Mouse (Mus musculus): Measurements from ENCODE around the gene Prickle1.

Prickle1 gene

DNA sequence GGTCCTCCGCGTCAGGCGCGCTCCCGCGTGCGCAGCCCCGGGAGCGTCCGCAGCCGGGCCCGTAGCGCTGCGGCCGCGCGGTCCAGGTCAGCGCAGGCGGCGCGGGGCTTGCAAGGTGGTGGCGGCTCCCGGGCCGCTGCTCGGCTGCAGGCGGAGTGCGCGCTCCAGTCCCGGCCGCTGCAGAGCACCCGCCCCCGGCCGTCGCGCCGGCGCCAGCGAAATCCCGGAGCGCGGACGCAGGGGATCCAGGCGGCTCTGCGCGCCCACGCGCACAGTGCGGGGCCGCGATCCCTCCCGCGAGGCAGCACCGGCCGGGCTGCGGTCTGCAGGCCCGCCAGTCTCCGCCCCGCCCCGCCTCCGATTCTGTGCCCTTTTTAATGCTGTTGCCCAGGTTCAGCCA, at the start of gene Prickle1:
Gene Prickle1, minus strand, starts transcription at position 146 of the 400 bp plus-strand sequence.
- peak; percentile 87 for DNase-seq (ENCODE audit: low spot score)

DNA sequence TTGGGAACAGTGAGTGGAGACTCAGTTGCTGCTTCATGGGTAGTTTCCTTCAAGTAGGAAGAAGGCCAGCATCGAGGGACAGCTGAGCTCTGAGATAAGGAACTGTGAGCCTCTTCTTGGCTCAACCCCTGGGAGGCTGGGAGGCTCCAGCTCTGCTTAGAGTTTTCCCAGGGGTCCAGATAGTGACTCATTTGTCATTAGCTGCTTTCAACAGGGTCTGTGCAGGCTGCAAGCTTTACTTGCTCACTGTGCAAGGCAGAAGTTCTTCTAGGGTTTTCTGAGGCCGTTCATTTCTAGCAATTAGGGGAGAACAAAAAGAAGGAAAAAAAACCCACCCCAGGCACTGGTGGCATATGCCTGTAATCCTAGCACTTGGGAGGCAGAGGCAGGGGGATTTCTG, 44.5 kb upstream of the Prickle1 start:
- DNase-seq (ENCODE audit: low spot score) = no peak

DNA sequence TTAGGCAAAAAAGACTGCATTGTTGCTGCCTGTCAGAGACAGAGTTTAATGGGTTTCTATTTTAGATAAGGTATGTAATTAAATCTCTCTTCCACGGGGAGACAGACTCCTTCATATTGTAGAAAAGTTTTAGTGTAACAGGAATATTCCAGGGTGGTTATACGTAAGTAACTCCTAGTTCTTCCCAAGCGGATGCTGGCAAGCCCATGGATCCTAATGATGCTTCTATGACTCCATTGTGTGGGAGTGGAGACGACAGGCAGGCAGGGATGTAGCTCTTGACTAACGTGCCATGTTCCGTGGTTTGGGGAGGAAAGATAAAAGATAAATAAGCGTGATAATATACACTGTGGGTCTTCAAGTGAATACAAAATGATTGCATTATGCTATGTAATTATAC, 41.3 kb upstream of the Prickle1 start:
- DNase-seq (ENCODE audit: low spot score) = no peak

DNA sequence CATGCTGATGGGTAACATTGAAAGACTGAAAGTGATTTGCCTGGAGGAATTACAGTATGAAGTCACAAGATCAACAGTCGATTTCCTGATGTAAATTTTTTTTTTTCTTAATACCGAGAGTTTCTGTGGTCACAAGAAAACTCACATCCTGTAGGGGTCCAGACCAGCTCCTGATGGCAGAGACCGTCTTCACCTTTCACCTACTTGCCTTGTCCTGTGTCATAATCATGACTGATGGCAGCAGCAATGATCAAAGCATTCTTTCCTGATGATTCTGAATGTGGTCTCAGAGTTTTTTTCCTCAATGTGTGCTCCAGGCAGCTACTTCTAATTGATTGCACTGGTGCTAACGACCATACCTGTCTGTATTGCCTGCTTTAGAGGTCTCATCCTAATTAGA, 39.9 kb upstream of the Prickle1 start:
- peak; percentile 35 for DNase-seq (ENCODE audit: low spot score)

DNA sequence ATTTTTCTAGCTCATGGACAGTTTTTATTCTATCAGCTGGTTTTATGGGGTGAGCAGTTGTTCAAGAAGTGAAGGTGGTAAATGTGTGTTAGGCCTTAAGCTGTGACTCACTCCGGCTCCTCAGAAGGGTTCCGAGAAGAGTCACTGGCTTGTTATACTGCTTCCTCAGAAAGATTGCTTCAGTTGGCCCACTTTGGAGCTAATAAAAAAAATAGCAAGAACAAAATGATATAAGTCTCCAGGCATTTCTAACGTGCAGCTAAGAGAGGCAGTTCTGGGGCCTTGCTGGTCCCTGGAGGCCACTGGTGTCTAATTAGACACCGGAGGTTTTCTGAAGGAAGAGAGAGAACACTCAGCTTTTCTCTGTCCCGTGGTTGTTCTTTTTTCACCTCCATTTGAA, 38.8 kb upstream of the Prickle1 start:
- DNase-seq (ENCODE audit: low spot score) = no peak

DNA sequence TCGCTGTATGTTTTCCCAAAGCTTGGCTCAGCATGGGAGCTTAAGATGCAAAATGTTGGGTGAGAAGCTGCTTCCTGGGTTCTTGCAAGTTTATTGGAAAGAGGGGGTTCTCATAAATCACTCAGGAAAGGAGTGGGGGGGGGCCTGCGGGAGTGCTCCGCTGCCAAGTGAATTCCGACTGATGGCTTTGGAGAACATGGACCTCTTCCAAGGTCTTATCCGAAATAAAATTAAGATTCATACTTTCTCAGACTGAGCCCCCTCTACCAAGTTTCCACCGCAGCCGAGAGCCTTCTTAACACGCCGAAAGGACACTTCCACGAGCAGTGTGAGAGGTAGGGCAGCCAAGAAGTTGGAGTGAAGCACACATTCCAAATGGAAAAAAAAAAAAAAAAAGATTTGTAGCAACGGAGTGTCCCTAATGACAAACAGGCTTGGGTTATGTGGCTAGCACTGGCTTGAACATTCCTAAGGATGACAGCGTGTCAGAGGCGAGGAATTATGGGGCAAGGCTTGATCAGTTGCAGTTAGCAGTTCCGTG, 34.4 kb upstream of the Prickle1 start:
- peak; percentile 59 for DNase-seq (ENCODE audit: low spot score)

DNA sequence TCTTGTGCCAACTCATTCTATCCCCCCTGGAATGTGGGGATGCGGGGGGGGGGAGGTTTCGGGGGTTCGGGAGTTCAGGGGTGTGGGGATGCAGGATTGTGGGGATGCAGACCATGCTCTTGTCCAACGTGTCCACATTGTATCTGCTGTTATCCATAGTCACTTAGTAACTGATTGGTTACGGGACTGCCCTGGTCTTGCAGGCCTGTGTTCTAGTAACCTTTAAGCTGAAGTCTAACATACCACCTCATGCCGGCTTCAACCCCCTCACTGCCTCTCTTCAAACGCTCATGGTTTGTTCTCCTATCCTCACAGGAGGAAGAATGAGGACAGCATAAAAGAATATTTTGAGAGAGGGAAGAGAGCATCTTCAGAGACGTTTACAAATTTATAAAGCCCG, 33.5 kb upstream of the Prickle1 start:
- no peak for DNase-seq (ENCODE audit: low spot score)

DNA sequence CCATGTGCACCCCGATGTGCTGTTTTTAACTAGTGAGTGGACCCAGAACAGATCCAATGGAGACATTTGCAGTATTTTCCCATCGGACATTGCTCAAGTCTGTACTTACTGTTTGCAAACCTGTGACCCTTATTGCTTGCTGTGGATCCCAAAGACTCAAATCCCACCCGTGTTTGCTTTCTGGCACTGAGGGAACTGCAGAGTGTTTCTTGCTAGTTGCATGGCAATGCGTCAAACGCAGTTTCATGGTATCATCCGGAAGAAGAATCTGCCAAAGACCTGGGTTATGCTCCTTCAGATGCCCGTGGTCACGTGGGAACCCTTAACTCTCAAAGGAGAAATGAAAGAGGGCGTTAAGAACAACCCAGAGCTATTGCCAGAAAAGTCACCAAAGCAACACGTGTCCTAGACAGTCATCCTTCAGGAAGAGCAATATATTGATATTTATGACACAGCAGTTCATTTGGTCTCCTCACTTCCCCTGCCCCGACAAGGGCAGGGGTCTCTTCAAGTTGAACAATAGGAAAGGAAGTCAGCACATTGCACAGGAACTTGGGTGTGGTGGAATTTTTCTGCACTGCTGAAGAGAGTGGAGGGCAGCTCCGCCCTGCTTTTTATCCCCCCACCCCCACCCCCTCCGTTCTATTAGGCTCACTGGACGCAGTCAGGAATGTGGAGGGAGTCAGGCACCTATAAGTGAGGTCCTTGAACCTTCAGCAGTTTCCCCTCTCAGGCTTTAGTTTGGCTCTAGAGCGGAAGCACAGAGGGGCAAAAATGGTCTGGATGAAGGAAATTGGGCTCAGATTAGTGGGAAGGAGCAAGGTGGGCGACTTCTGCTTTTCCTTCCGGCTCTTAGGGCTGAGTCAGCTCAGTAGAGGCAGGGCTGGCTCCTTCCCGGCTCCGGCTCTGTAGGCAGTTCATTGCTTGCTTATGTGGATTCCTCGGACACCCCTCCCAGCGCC, 32.4 kb upstream of the Prickle1 start:
- DNase-seq (ENCODE audit: low spot score) = no peak

DNA sequence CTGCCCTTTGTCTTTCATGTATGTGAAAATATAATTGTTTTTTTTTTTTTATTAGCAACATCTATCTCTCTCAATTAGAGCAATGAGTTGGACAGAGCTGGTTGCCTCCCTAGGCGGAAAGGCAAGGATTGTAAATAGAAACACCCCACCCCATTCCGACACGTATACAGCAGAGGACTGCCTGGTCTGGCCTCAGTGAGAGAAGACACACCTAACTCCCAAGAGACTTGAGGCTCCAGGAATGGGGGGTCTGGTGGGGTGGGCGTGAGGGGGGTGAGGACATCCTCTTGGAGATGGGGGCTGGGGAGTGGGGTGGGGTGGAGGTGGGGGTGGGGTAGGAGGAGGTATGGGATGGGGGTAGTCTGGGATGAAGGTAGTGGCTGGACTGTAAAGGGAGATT, 23.9 kb upstream of the Prickle1 start:
- no peak for DNase-seq (ENCODE audit: low spot score)

DNA sequence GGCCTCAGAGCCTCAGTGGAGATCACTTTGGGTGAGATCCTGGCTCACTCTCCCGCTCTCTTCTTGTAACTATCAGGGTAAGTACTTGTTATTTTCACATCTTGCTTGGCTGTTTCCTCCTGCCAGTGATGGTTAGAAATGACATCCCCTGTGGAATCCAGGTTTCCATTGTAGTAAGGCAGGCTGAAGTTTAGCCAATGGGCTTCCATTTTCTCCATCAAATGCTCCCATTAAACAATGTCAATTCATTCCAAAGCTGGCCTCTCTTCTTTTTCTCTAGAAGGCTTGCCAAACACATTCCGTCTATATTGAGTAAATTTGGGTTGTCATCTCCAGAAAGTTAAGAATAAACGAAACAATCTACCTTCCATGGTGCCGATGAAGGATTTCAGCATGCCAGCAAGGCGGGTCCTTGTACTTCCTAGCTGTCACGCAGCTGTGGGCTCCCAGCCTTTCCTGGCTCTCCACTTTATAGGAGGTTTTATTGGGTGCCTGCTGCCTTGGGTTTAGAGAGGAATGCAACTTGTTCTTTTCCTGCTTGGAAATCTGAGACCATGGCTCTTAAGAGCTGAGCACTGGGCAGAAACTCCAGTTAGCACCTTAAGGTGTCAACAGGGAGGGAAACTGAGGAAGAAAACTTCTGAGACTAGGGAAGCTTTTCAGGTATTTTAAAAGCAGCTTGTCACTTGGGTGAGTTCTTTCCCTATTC, 22.9 kb upstream of the Prickle1 start:
- no peak for DNase-seq (ENCODE audit: low spot score)

DNA sequence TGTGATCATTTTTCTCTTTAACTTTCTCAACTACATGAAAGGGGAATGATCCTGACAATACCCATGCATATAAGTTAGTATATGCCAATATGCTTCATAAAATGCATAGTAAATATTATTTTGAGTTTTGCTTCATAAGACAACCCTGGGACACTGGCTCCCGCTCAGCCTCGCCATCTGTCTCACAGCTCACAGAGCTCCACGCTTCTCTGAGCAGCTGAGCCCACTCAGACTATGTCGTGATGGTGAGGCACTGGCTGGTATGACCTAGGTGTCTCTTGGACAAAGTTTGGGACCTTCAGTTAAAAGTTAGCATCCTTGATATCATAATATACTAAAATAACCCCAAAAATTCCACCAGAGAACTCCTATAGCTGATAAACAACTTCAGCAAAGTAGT, 20.6 kb upstream of the Prickle1 start:
- no peak for DNase-seq (ENCODE audit: low spot score)

DNA sequence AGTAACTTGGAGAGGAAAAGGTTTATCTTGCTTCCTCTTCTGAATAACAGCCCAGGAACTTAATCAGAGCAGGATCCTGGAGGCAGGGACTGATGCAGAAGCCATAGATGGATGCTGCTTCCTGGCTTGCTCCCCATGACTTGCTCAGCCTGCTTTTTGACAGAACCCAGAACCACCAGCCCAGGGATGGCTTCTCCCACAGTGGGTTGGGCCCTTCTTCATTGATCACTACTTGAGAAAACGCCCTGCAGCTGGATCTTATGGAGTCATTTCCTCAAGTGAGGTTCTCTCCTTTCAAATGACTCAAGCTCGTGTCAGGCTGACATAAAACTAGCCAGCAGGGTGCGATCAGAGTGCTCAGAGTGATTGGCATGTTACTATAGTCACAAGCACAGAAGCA, 19.3 kb upstream of the Prickle1 start:
- no peak for DNase-seq (ENCODE audit: low spot score)

DNA sequence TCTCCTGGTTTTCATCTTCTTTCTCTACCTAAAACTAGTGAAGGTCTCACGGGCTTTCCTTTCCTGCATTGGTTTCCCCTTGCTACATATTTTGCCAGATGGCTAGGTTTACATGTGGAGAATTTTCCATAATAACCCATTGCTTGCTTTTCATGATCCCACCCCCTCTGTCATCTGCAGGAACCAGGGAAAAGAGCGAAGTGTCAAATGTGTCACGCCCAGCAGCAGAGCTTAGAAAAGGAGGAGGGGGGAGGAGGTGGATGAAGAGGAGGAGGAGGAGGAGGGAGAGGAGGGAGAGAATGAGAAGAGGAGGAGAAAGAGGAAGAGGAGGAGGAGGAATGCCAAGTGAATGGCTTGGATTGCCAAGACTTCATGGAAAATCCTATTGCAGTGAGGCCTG, 17.9 kb upstream of the Prickle1 start:
- no peak for DNase-seq (ENCODE audit: low spot score)

DNA sequence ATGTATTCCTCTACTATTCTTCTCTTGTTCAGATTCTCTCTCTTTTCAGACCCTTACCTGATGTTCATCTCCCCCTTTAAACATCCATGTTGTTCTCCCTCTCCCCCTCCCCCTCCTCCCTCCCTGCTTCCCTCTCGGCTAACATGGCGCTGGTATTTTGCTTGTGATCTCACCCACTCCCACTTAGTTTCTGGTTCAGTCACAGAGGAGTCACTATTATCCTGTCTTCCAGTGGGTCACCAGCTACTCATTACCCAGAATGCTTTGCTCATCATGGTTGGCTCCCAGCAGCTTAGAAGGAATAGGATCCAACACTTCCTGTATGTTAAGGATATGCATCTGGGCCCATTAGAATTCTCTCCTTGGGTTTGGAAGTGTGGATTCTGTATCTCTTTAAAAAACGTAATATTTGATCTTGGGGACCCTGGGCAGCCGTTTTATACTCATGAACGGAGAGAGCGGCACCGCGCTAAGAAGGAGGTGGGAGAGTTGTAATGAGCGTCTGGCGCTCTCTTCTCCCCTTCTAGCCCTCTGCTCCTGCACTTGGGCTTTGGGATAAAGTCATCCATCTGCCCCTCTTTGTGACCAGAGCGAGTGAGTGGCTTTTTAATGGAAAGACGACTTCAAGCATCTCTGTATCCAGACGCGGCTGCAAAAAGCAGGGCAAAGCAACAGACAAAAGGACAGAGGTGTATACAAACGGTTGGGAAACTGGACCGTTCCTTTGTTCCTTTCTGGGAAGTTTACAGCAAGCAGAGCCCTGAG, 16.0 kb upstream of the Prickle1 start:
- no peak for DNase-seq (ENCODE audit: low spot score)

DNA sequence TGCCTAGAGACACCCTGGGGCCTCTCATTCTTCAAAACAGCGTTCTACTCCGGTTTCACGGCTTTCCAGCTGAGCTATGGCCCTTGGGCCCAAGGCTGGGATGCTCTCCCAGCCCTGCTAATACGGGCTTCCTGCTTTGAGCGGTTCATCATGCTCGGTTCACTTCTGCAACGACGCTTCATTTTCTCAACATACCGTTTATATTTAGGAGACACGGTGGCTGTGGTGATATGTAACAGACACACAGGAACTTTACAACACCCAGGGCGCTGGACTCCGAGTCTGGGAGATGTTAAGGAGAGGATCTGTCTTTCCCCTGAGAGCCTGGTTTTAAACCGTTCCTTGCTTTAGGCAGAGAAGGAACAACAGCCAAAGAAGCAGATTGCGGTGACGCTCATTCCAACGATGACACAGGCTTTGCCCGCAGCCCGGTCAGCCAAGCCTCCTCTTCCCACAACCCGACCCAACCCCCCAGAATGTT, 15.1 kb upstream of the Prickle1 start:
- DNase-seq (ENCODE audit: low spot score) = no peak

DNA sequence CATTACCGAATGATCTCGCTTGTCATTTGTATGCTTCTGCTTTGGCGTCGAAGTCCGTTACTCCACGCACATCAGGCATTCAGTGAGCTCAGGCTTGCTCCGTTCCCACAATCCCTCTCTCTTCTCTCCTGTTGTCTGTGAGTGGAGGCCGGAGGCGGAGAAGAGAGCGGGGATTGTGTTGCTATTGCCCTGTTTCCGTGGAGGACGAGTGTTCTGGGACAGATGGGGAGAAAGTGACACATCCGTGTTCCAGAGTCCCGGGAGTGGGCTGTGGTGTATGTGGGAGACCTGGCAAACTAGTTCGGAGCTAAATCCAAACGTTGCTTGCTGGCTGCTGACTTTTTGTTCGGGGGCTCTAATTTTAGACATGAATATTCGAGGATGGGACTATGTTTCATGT, 14.6 kb upstream of the Prickle1 start:
- no peak for DNase-seq (ENCODE audit: low spot score)

DNA sequence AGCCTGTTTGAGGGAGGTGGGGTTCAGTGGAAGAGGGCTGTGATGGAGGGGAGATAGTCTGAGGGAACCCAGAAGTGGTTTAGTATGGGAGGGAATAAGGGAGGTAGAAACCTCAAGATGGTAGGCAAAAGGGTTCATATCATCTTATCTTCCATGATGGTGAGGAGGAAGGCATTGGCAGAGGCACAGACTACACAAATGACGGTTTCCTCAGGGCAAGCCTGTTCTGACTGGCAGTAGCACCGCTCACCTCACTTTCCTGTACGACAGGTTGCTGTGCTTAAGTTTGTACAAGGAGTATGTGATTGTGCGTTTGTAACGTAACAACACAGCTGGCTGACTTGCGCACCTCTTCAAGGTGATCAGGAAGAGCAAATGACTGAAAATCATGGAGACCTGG, 7.2 kb upstream of the Prickle1 start:
- DNase-seq (ENCODE audit: low spot score) = no peak

DNA sequence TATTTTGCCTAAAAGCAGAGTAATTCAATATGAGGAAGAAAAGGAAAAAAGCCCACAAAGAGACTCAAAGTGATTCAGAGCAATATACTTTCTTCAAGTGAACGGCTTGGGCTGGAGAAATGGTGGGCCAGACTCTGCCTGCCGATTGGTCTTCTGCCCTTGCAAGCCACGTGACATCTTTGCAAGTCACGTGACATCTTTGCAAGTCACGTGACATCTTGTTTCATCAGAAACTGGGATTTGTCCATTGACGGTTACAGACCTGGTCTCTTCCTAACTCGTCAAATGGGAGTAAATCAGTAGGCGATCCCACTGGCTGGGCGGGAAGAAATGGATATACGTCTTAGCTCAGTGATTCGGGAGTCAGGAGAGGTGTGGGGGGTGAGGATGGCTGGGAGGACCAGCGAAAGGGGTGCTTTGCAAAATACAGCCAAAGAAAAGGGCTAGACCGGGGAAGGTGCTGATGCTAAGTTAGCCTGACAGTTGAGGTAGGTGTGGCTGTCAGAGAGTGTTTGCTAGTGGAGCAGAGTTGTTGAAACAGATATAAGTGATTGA, 5.8 kb upstream of the Prickle1 start:
- DNase-seq (ENCODE audit: low spot score) = no peak

DNA sequence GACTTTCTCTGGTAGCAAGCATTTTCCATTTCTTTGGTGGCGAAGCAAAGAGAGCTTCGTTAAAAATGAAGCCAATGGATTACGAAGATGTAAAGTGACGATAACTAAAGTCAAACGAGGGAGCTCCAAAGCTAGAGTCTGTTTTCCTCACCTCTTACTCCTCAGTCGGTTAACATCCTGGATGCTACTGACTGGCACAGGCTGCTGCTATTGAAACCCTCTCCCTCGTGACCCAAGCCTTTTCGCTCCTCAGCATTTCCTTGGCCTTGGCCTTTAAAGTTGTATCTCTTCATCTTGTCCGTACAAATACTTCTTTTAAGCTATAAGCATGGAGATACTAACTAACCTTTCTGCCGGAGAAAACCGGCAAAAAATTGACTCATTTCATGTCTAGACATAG, 1.3 kb upstream of the Prickle1 start:
- DNase-seq (ENCODE audit: low spot score) = no peak

DNA sequence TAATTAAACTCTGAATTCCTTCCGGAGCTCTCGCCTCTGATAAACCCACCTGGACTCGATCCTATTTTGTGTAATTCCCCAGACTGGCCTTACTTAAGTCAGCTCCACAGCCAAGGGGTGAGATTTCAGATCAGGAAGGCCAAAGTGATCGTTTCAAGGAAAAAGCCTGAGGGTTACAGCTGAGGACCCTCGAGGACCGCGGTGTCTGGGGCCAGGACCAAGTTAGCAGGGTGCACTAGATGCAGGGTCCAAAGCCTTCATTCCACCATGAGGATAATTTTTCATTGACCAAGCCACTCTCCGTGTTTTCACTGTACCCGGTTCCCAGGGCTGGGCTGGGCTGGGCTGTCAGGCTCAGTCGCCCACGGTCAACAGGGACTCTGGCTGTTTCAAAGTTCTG, 594 bp upstream of the Prickle1 start:
- peak; percentile 87 for DNase-seq (ENCODE audit: low spot score)

DNA sequence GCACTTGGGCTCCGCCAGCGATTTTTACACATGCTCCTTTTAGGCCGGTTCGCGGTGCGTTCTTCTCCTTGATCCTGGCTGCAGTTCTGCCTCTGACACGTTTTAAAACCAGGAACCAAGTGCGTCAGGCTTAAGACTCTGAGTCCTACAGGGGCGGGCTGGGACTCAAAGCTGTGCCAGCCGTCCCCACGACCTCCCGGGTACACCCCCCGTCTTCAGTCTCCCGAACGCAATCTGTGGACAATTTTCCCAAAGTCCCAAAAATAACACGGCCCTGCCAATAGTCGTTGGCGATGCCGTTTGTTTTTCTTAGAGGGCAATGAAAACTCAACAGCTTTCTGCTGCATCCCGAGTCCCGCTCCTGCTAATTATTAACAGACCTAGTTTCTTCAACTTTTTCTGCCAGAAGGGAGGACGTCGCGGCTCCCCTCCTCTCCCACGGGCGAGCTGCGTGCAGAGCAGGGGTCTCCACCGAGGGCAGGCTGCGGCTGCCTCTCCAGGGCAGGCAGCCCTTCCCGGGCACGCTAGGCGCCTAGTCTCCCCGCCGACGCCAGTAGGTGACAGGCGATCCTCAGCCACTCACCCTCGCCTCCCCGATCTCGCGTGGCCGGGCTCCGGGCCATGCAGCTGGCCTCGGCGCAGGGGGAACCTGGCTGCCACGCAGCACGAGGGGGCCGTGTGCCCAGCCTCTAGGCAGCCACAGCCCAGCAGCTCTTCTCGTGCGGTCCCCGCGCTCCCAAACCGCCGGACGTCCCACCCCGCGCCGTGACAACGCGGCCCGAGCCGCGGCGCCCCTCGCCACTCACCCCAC, 598 bp downstream of the Prickle1 start:
- DNase-seq (ENCODE audit: low spot score) = peak; percentile 71

Measured in embryo, embryonic 10.5 days (tissue).